Mouse (Mus musculus) spleen, adult 2 months (tissue): ENCODE data around the gene Ccdc33. TPM values are rescaled to one million over a fixed set of nuclear protein-coding genes. Genes with fewer than 3 reads are reported as not detected.

Experiments
- DNase-seq, 2 experiments: peaks; one replicate each; pipeline versions ENCODE4 v3.0.0 to v3.0.0-alpha.2; 2012 to 2021; ENCODE audit warnings: low spot score in 2 of 2, low read depth in 1 of 2
- H3K27ac ChIP-seq: fragments of 200-500 bp; 2 replicates; pipeline ENCODE4 v1.5.1; 2012; ENCODE audit warnings: low read length, inconsistent platforms; ENCODE audit not compliant: insufficient read depth
- H3K27me3 ChIP-seq: fragments of 200-500 bp; 2 replicates; pipeline ENCODE4 v1.6.1; 2012; ENCODE audit warnings: mild to moderate bottlenecking, moderate library complexity, low read length, inconsistent platforms; ENCODE audit not compliant: control insufficient read depth, insufficient read depth
- H3K36me3 ChIP-seq: fragments of 200-500 bp; 2 replicates; pipeline ENCODE4 v1.6.1; 2012; ENCODE audit warnings: mild to moderate bottlenecking, low read length, inconsistent platforms; ENCODE audit not compliant: control insufficient read depth, insufficient read depth
- H3K4me1 ChIP-seq: fragments of 200-500 bp; 2 replicates; pipeline ENCODE4 v1.6.1; 2011; ENCODE audit warnings: inconsistent platforms; ENCODE audit not compliant: control insufficient read depth, insufficient read depth, insufficient read length
- H3K4me3 ChIP-seq: fragments of 200-500 bp; 2 replicates; pipeline ENCODE4 v1.5.1; 2011; ENCODE audit warnings: mild to moderate bottlenecking, inconsistent platforms; ENCODE audit not compliant: insufficient read depth, insufficient read length; ENCODE audit errors: extremely low read depth
- CTCF ChIP-seq: fragments of 200-500 bp; IDR thresholded peaks from 2 replicates; pipeline ENCODE4 v1.5.1; 2011; ENCODE audit warnings: mild to moderate bottlenecking, inconsistent platforms; ENCODE audit not compliant: insufficient read depth, insufficient read length, insufficient replicate concordance; ENCODE audit errors: extremely low read depth
- POLR2A ChIP-seq: fragments of 200-500 bp; IDR thresholded peaks from 2 replicates; pipeline ENCODE4 v1.6.1; 2011; ENCODE audit warnings: low read depth, low read length, inconsistent platforms
- WGBS: fragments of 180-500 bp; shearing (Covaris S2); methylation state at CpG from one replicate; pipeline ENCODE4 v1.1.7; 2018; 5-methylcytosine and 5-hydroxymethylcytosine counted together
- polyA plus RNA-seq: library from polyadenylated mRNA; depleted of rRNA; stranded (reverse); fragments of >200 nt; gene quantifications from 2 replicates; pipeline ENCODE4 v1.2.3, GENCODE M21; 2012

Gene Ccdc33
- polyA plus RNA-seq, 1 experiment = 0.09 TPM

GRCm38 (mm10) chr9:58074561-58074960, 44.1 kb downstream of the Ccdc33 start:
- WGBS = 53% methylated on average over 3 of the region's 3 CpGs
- no peak overlapping the region for H3K27ac ChIP-seq
- H3K4me3 ChIP-seq = no peak overlapping the region
- H3K27me3 ChIP-seq = no peaks in the 10 kb centered on the region
- TF ChIP-seq CTCF (no peak), POLR2A (no peak)
- H3K4me1 ChIP-seq = no peaks in the 10 kb centered on the region
- no peak for DNase-seq
- no peaks in the 10 kb centered on the region for H3K36me3 ChIP-seq

GRCm38 (mm10) chr9:58067546-58067945, 51.1 kb downstream of the Ccdc33 start:
- Histone ChIP-seq H3K36me3 (no peaks in the 10 kb centered on the region), H3K27me3 (no peaks in the 10 kb centered on the region), H3K27ac (no peak overlapping the region), H3K4me1 (no peaks in the 10 kb centered on the region), H3K4me3 (no peak overlapping the region)
- 85% methylated on average over 3 of the region's 3 CpGs for WGBS
- TF ChIP-seq POLR2A (no peak), CTCF (no peak)
- DNase-seq = no peak

GRCm38 (mm10) chr9:58066731-58067095, 51.9 kb downstream of the Ccdc33 start:
- TF ChIP-seq POLR2A (no peak), CTCF (no peak)
- Histone ChIP-seq H3K36me3 (no peaks in the 10 kb centered on the region), H3K27ac (no peak overlapping the region), H3K4me1 (no peaks in the 10 kb centered on the region), H3K4me3 (no peak overlapping the region), H3K27me3 (no peaks in the 10 kb centered on the region)
- 69% methylated on average over 6 of the region's 6 CpGs for WGBS
- DNase-seq = no peak

- H3K4me3 ChIP-seq = no peak overlapping the region
- WGBS = 75% methylated on average over 6 of the region's 6 CpGs
- H3K27me3 ChIP-seq = no peaks in the 10 kb centered on the region
- TF ChIP-seq POLR2A (no peak), CTCF (no peak)
- no peak for DNase-seq
- H3K27ac ChIP-seq = no peak overlapping the region
- H3K4me1 ChIP-seq = no peaks in the 10 kb centered on the region
- no peaks in the 10 kb centered on the region for H3K36me3 ChIP-seq
Observed at GRCm38 (mm10) chr9:58065977-58066730, 52.5 kb downstream of the Ccdc33 start.

GRCm38 (mm10) chr9:58065532-58065931, 53.1 kb downstream of the Ccdc33 start:
- no peak overlapping the region for H3K27ac ChIP-seq
- WGBS = 72% methylated on average over 6 of the region's 6 CpGs
- TF ChIP-seq CTCF (no peak), POLR2A (no peak)
- no peaks in the 10 kb centered on the region for H3K27me3 ChIP-seq
- H3K4me3 ChIP-seq = no peak overlapping the region
- no peak for DNase-seq
- H3K4me1 ChIP-seq = no peaks in the 10 kb centered on the region
- no peaks in the 10 kb centered on the region for H3K36me3 ChIP-seq

- Histone ChIP-seq H3K4me1 (no peaks in the 10 kb centered on the region), H3K27ac (no peak within 1 kb of the TSS), H3K4me3 (no peak within 1 kb of the TSS), H3K27me3 (no peaks in the 10 kb centered on the region), H3K36me3 (no peaks in the 10 kb centered on the region)
- no peak for TF ChIP-seq POLR2A
- TF ChIP-seq CTCF = no peak
- DNase-seq = no peak
- 19% methylated on average over 3 of the region's 3 CpGs for WGBS
Observed at GRCm38 (mm10) chr9:58063531-58063930, 55.1 kb downstream of the Ccdc33 start, which contains the start of gene Stra6. Gene Stra6 (plus strand): TSS chr9:58063788.
